Mouse (Mus musculus) lung, adult 2 months (tissue): ENCODE results near the gene Defb48. TPM values are rescaled to one million over a fixed set of nuclear protein-coding genes. Genes with fewer than 3 reads are reported as not detected.

Source experiments
- DNase-seq: peaks from one replicate; pipeline ENCODE4 v3.0.0; 2022
- H3K4me1 ChIP-seq: fragments of 200-500 bp; 2 replicates; pipeline ENCODE4 v1.6.1; 2011; ENCODE audit warnings: low read length; ENCODE audit not compliant: control insufficient read depth, insufficient read depth
- H3K4me3 ChIP-seq: fragments of 200-500 bp; replicated peaks from 2 replicates; pipeline ENCODE3; 2011; ENCODE audit warnings: low read depth, mild to moderate bottlenecking, control low read depth, low read length; ENCODE audit errors: extremely low read depth
- CTCF ChIP-seq: fragments of 200-500 bp; IDR thresholded peaks from 2 replicates; pipeline ENCODE4 v1.5.1; 2011; ENCODE audit warnings: mild to moderate bottlenecking, low read length, control low read depth; ENCODE audit not compliant: insufficient read depth
- POLR2A ChIP-seq: fragments of 200-500 bp; IDR thresholded peaks from 2 replicates; pipeline ENCODE4 v1.6.1; 2011; ENCODE audit warnings: low read depth, mild to moderate bottlenecking, control low read depth, low read length, borderline replicate concordance; ENCODE audit errors: extremely low read depth
- WGBS: fragments of 180-500 bp; shearing (Covaris S2); methylation state at CpG from one replicate; pipeline ENCODE4 v1.1.7; 2018; 5-methylcytosine and 5-hydroxymethylcytosine counted together
- polyA plus RNA-seq: library from polyadenylated mRNA; depleted of rRNA; stranded (reverse); fragments of >200 nt; gene quantifications from 2 replicates; pipeline ENCODE4 v1.2.3, GENCODE M21; 2012; rRNA removed

Defb48 gene
- not detected in 2 replicates for polyA plus RNA-seq

GRCm38 (mm10) chr14:62984410-62984809 is at the start of gene Defb48:
Gene Defb48 (minus strand): TSS chr14:62984510.
- WGBS: 54% methylated on average over 1 of the region's 1 CpGs
- DNase-seq: no peak
- no peaks in the 10 kb centered on the region for H3K4me1 ChIP-seq
- TF ChIP-seq POLR2A (no peak), CTCF (no peak)
- H3K4me3 ChIP-seq: no peak within 1 kb of the TSS

GRCm38 (mm10) chr14:63020524-63021156 is 36.3 kb upstream of the Defb48 start:
- WGBS: 42% methylated on average over 6 of the region's 6 CpGs
- TF ChIP-seq POLR2A (no peak), CTCF (no peak)
- H3K4me3 ChIP-seq: no peak overlapping the region
- no peaks in the 10 kb centered on the region for H3K4me1 ChIP-seq
- no peak for DNase-seq

GRCm38 (mm10) chr14:63014667-63015066 is 30.4 kb upstream of the Defb48 start:
- DNase-seq: no peak
- Histone ChIP-seq H3K4me1 (no peaks in the 10 kb centered on the region), H3K4me3 (no peak overlapping the region)
- TF ChIP-seq CTCF (no peak), POLR2A (no peak)
- 65% methylated on average over 4 of the region's 4 CpGs for WGBS

- Histone ChIP-seq H3K4me3 (no peak overlapping the region), H3K4me1 (no peaks in the 10 kb centered on the region)
- TF ChIP-seq CTCF (no peak), POLR2A (no peak)
- no peak for DNase-seq
- 53% methylated on average over 4 of the region's 4 CpGs for whole genome bisulfite sequencing
These were observed 28.8 kb upstream of the Defb48 start for GRCm38 (mm10) chr14:63013082-63013481.

GRCm38 (mm10) chr14:63011471-63011870 is 27.2 kb upstream of the Defb48 start, which contains the start of gene Defb43:
Gene Defb43 (plus strand): TSS chr14:63011771.
- Histone ChIP-seq H3K4me1 (no peaks in the 10 kb centered on the region), H3K4me3 (no peak within 1 kb of the TSS)
- WGBS: 93% methylated on average over 5 of the region's 5 CpGs
- no peak for DNase-seq
- TF ChIP-seq POLR2A (no peak), CTCF (no peak)

- TF ChIP-seq POLR2A (no peak), CTCF (no peak)
- DNase-seq: no peak
- WGBS: 22% methylated on average over 2 of the region's 2 CpGs
These were observed 18.3 kb upstream of the Defb48 start for GRCm38 (mm10) chr14:63002588-63002987.

GRCm38 (mm10) chr14:62998977-62999376 is 14.7 kb upstream of the Defb48 start:
- Histone ChIP-seq H3K4me3 (no peak overlapping the region), H3K4me1 (no peaks in the 10 kb centered on the region)
- 82% methylated on average over 4 of the region's 4 CpGs for WGBS
- no peak for TF ChIP-seq POLR2A
- TF ChIP-seq CTCF: no peak
- no peak for DNase-seq

More at GRCm38 (mm10) chr14:63002588-63002987, 18.3 kb upstream of the Defb48 start:
- no peaks in the 10 kb centered on the region for H3K4me1 ChIP-seq
- H3K4me3 ChIP-seq: no peak overlapping the region

GRCm38 (mm10) chr14:62997777-62998176 is 13.5 kb upstream of the Defb48 start, which contains the start of gene Defb47:
Gene Defb47 (plus strand): TSS chr14:62998077.
- no peaks in the 10 kb centered on the region for H3K4me1 ChIP-seq
- TF ChIP-seq POLR2A (no peak), CTCF (no peak)
- no peak within 1 kb of the TSS for H3K4me3 ChIP-seq
- no peak for DNase-seq
- 71% methylated on average over 8 of the region's 8 CpGs for WGBS

- 80% methylated on average over 7 of the region's 7 CpGs for WGBS
- H3K4me1 ChIP-seq: no peaks in the 10 kb centered on the region
- no peak for DNase-seq
- no peak overlapping the region for H3K4me3 ChIP-seq
- no peak for TF ChIP-seq POLR2A
- no peak for TF ChIP-seq CTCF
These were observed 7.7 kb upstream of the Defb48 start for GRCm38 (mm10) chr14:62991849-62992510.

- Histone ChIP-seq H3K4me1 (no peaks in the 10 kb centered on the region), H3K4me3 (no peak overlapping the region)
- TF ChIP-seq CTCF: no peak
- no peak for TF ChIP-seq POLR2A
- no peak for DNase-seq
- 50% methylated on average over 3 of the region's 3 CpGs for WGBS
These were observed 7.0 kb upstream of the Defb48 start for GRCm38 (mm10) chr14:62991271-62991670.
